Mouse (Mus musculus) CH12.LX (cell line): ENCODE data around the gene Gsg1. TPM values are rescaled to one million over a fixed set of nuclear protein-coding genes. Genes with fewer than 3 reads are reported as not detected.

Source experiments
- DNase-seq: peaks from one replicate; pipeline ENCODE4 v3.0.0-alpha.2; 2013; ENCODE audit errors: extremely low read depth
- H3K27ac ChIP-seq: 2 replicates; pipeline ENCODE4 v1.5.1; 2012; ENCODE audit warnings: low read depth, mild to moderate bottlenecking, control low read depth, moderate library complexity; ENCODE audit not compliant: insufficient read depth
- H3K27me3 ChIP-seq: replicated peaks from 2 replicates; pipeline ENCODE3; 2012; ENCODE audit warnings: inconsistent platforms
- H3K36me3 ChIP-seq, 2 experiments: replicated peaks in 1 of 2; 2 replicates each; pipeline versions ENCODE3 to v1.6.1; 2012; ENCODE audit warnings: inconsistent platforms in 1 of 2, low read length in 1 of 2, mild to moderate bottlenecking in 1 of 2, mixed read lengths in 1 of 2, moderate library complexity in 1 of 2; ENCODE audit not compliant: control insufficient read depth in 1 of 2, insufficient read depth in 1 of 2
- H3K4me1 ChIP-seq, 2 experiments: 2 replicates each; pipeline ENCODE4 v1.6.1; 2012; ENCODE audit warnings: inconsistent platforms in 1 of 2, moderate library complexity in 1 of 2; ENCODE audit not compliant: insufficient read depth in 2 of 2, control insufficient read depth in 1 of 2
- H3K4me2 ChIP-seq: 2 replicates; pipeline ENCODE4 v1.6.1; 2012; ENCODE audit warnings: low read depth, mild to moderate bottlenecking, control low read depth; ENCODE audit not compliant: poor library complexity, insufficient read depth, severe bottlenecking
- H3K4me3 ChIP-seq, 3 experiments: fragments of 150-350 bp in 1 of 3; sonication (generic) in 1 of 3; replicated peaks in 1 of 3; 2 replicates each; pipeline versions ENCODE3 to v1.5.1; 2011 to 2012; ENCODE audit warnings: low read depth in 2 of 3, low read length in 2 of 3, mild to moderate bottlenecking in 2 of 3, moderate library complexity in 2 of 3, control low read depth in 1 of 3, improper control_type of control experiment in 1 of 3, inconsistent platforms in 1 of 3, mixed read lengths in 1 of 3; ENCODE audit not compliant: poor library complexity in 1 of 3
- H3K79me2 ChIP-seq: replicated peaks from 2 replicates; pipeline ENCODE4 v1.6.1; 2012; ENCODE audit warnings: mild to moderate bottlenecking, moderate library complexity; ENCODE audit not compliant: control insufficient read depth, poor library complexity, insufficient read depth, severe bottlenecking; ENCODE audit errors: extremely low read depth
- H3K9ac ChIP-seq: 2 replicates; pipeline ENCODE4 v1.6.1; 2012; ENCODE audit warnings: low read depth, mild to moderate bottlenecking, control low read depth, moderate library complexity; ENCODE audit not compliant: insufficient read depth
- H3K9me3 ChIP-seq: replicated peaks from 2 replicates; pipeline ENCODE3; 2012; ENCODE audit warnings: low read length, inconsistent platforms, mixed read lengths
- BHLHE40 ChIP-seq: IDR thresholded peaks from 2 replicates; pipeline ENCODE4 v1.6.1; 2011; ENCODE audit warnings: mild to moderate bottlenecking, low read depth, low read length, improper control_type of control experiment
- JUN ChIP-seq: IDR thresholded peaks from 2 replicates; pipeline ENCODE4 v1.6.1; 2011; ENCODE audit warnings: low read depth, mild to moderate bottlenecking, low read length, improper control_type of control experiment, moderate library complexity; ENCODE audit not compliant: insufficient read depth
- MAZ ChIP-seq: IDR thresholded peaks from 2 replicates; pipeline ENCODE4 v1.6.1; 2012; ENCODE audit warnings: low read depth, mild to moderate bottlenecking, inconsistent platforms, low read length, improper control_type of control experiment, moderate library complexity
- MEF2A ChIP-seq: IDR thresholded peaks from 2 replicates; pipeline ENCODE4 v1.6.1; 2014; ENCODE audit warnings: low read depth, mild to moderate bottlenecking, inconsistent platforms, low read length, improper control_type of control experiment, borderline replicate concordance
- NELFE ChIP-seq: IDR thresholded peaks from 2 replicates; pipeline ENCODE4 v1.6.1; 2011; ENCODE audit warnings: low read depth, low read length, improper control_type of control experiment
- POLR2A ChIP-seq: IDR thresholded peaks from 2 replicates; pipeline ENCODE4 v1.6.1; 2011; ENCODE audit warnings: low read depth, mild to moderate bottlenecking, improper control_type of control experiment, low read length
- POLR2AphosphoS2 ChIP-seq: IDR thresholded peaks from 2 replicates; pipeline ENCODE4 v1.6.1; 2011; ENCODE audit warnings: low read depth, low read length, improper control_type of control experiment
- SMC3 ChIP-seq: IDR thresholded peaks from 2 replicates; pipeline ENCODE4 v1.6.1; 2011; ENCODE audit warnings: low read depth, low read length, improper control_type of control experiment
- ZC3H11A ChIP-seq: IDR thresholded peaks from 2 replicates; pipeline ENCODE4 v1.6.1; 2012; ENCODE audit warnings: low read depth, mild to moderate bottlenecking, inconsistent platforms, low read length, improper control_type of control experiment
- ZNF384 ChIP-seq: IDR thresholded peaks from 2 replicates; pipeline ENCODE4 v1.6.1; 2012; ENCODE audit warnings: low read depth, low read length, improper control_type of control experiment, inconsistent platforms
- dilution Hi-C: fragments of 300-500 bp; cut with MboI; formaldehyde crosslinking; loops from 2 replicates; pipeline ENCODE4 v1.14.3; 2020; ENCODE audit warnings: low sequenced_read_pairs; ENCODE audit not compliant: extremely low pct_unique_long_range_greater_than_20kb, extremely low pct_ligation_motif_present
- in situ Hi-C: fragments of 300-500 bp; cut with MboI; formaldehyde crosslinking; loops from 3 replicates; pipeline ENCODE4 v1.14.3; 2019; ENCODE audit warnings: low sequenced_read_pairs, low pct_ligation_motif_present, low pct_unique_long_range_greater_than_20kb, mixed read lengths
- polyA plus RNA-seq: library from polyadenylated mRNA; unstranded; fragments of >175 nt; gene quantifications from 2 replicates; pipeline ENCODE4 v1.2.1, GENCODE M21; 2012; ENCODE audit warnings: low read depth; ENCODE audit not compliant: insufficient read length
- total RNA-seq, 2 experiments: library from RNA; depleted of rRNA; stranded (reverse); fragments of 300-350 nt in 1 of 2; fragments of >200 nt in 1 of 2; gene quantifications; 2 replicates each; pipeline ENCODE4 v1.2.3; 2012 to 2014

Gsg1 gene
- total and polyA plus RNA-seq, 3 experiments = not detected

- Histone ChIP-seq H3K9me3 (no peaks in the 10 kb centered on the region), H3K79me2 (no peaks in the 10 kb centered on the region), H3K9ac (no peak overlapping the region), H3K4me3 (no peak overlapping the region), H3K27me3 (no peaks in the 10 kb centered on the region), H3K27ac (no peak overlapping the region), H3K4me2 (no peak overlapping the region), H3K4me1 (peaks cover 0 to 13% of the 10 kb centered on the region in 2 experiments; a peak in 3 of 4 replicates), H3K36me3 (no peaks in the 10 kb centered on the region)
- no peak for DNase-seq
- dilution Hi-C loops = no loop called here
- in situ Hi-C loops = no loop called here
- no peak for TF ChIP-seq JUN
- TF ChIP-seq, all 38 proteins: peak for 0
Measured at GRCm38 (mm10) chr6:135276474-135277295, 22.5 kb upstream of the Gsg1 start.

- in situ Hi-C loops = no loop called here
- H3K27me3 ChIP-seq = no peaks in the 10 kb centered on the region
- H3K27ac ChIP-seq = no peak overlapping the region
- no peak for DNase-seq
- no peak overlapping the region for H3K4me2 ChIP-seq
- H3K79me2 ChIP-seq = no peaks in the 10 kb centered on the region
- H3K9me3 ChIP-seq = no peaks in the 10 kb centered on the region
- peaks cover 0 to 13% of the 10 kb centered on the region in 2 experiments; a peak in 3 of 4 replicates for H3K4me1 ChIP-seq
- no peak for TF ChIP-seq POLR2AphosphoS2
- TF ChIP-seq NELFE = no peak
- TF ChIP-seq MAZ = no peak
- TF ChIP-seq MEF2A = no peak
- TF ChIP-seq, all 38 proteins: peak for 0
- dilution Hi-C loops = no loop called here
- Histone ChIP-seq H3K4me3 (no peak overlapping the region), H3K9ac (no peak overlapping the region), H3K36me3 (no peaks in the 10 kb centered on the region)
Measured at GRCm38 (mm10) chr6:135275231-135275630, 21.1 kb upstream of the Gsg1 start.

GRCm38 (mm10) chr6:135273066-135273465, 18.9 kb upstream of the Gsg1 start:
- in situ Hi-C loops (no loop called here), dilution Hi-C loops (no loop called here)
- Histone ChIP-seq H3K9ac (no peak overlapping the region), H3K4me3 (no peak overlapping the region), H3K4me1 (peaks cover 0 to 13% of the 10 kb centered on the region in 2 experiments; a peak in 3 of 4 replicates), H3K79me2 (no peaks in the 10 kb centered on the region), H3K36me3 (no peaks in the 10 kb centered on the region), H3K27me3 (no peaks in the 10 kb centered on the region), H3K9me3 (no peaks in the 10 kb centered on the region), H3K4me2 (no peak overlapping the region), H3K27ac (no peak overlapping the region)
- no peak for TF ChIP-seq POLR2AphosphoS2
- TF ChIP-seq SMC3 = no peak
- TF ChIP-seq ZNF384 = no peak
- no peak for TF ChIP-seq ZC3H11A
- no peak for TF ChIP-seq MAZ
- TF ChIP-seq POLR2A = no peak
- TF ChIP-seq NELFE = no peak
- TF ChIP-seq BHLHE40 = no peak
- DNase-seq = no peak
